Mouse (Mus musculus): ENCODE measurements around the gene Cd69. TPM values are rescaled to one million over a fixed set of nuclear protein-coding genes. Genes with fewer than 3 reads are reported as not detected.

Gene Cd69
- under 1 TPM in 1 of 2 experiments, not detected in 1; 0.34 TPM for total RNA-seq (2021)

DNA sequence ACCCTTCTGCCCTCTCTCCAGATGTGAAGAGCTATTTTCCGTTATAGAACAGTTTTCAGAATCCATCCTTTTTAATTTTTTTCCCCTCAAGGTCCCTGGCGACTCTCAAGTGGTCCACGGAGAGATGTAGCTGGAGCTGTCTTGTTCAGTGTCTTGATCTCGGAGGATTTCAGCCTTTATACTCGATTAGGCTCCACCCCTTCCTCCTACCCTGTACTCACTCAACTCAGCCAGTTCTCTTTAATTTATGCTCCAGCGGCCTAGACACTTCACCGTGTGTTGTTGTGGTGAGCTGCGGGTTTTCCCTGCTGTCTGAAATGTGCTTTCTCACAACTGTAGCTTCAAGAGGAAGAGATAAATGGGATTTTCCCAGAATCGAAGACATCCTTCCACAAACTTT, at the start of gene Cd69:
TSS of gene Cd69 (minus strand) at position 217 of the 400 bp plus-strand sequence.
- intact Hi-C loops (cut with DNase I) = no loop called here
- DNase-seq (ENCODE audit: low spot score) = no peak

- no peak for DNase-seq (ENCODE audit: low spot score)
- intact Hi-C loops (cut with DNase I) = no loop called here
Observed at GRCm38 (mm10) chr6:129319331-129319730, 44.1 kb upstream of the Cd69 start.

- DNase-seq (ENCODE audit: low spot score) = no peak
- intact Hi-C loops (cut with DNase I) = no loop called here
Observed at GRCm38 (mm10) chr6:129318395-129318794, 43.2 kb upstream of the Cd69 start.

GRCm38 (mm10) chr6:129316463-129316862, 41.2 kb upstream of the Cd69 start:
- no peak for DNase-seq (ENCODE audit: low spot score)
- intact Hi-C loops (cut with DNase I) = no loop called here

GRCm38 (mm10) chr6:129315698-129316097, 40.5 kb upstream of the Cd69 start:
- DNase-seq (ENCODE audit: low spot score) = no peak
- intact Hi-C loops (cut with DNase I) = no loop called here

DNA sequence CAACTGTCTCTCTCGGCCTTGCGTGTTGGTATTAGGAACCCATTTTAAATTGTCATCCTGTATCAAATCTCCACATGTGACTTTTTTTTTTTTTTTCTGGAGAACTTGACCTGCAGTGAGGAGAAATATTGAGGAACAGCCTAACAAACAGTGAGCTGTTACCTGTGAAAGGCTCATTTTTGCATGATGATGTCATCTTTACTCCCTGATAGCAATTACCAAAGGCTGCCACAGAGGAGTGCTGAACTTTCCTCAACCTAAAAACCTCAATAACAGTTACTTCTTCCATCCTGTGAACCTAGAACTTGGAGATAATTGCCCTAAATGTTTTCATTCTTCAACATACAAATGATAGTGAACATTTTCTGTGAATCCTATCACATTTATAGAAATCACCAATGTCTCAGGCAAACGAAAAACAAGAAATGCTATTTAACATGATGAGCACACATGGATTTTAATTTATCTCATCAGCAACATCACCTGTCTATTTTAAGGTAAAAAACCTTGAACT, 39.5 kb upstream of the Cd69 start:
- intact Hi-C loops (cut with DNase I) = no loop called here

GRCm38 (mm10) chr6:129312499-129312898, 37.3 kb upstream of the Cd69 start:
- no peak for DNase-seq (ENCODE audit: low spot score)
- intact Hi-C loops (cut with DNase I) = no loop called here

More for the DNA sequence above, 39.5 kb upstream of the Cd69 start:
- no peak for DNase-seq (ENCODE audit: low spot score)

DNA sequence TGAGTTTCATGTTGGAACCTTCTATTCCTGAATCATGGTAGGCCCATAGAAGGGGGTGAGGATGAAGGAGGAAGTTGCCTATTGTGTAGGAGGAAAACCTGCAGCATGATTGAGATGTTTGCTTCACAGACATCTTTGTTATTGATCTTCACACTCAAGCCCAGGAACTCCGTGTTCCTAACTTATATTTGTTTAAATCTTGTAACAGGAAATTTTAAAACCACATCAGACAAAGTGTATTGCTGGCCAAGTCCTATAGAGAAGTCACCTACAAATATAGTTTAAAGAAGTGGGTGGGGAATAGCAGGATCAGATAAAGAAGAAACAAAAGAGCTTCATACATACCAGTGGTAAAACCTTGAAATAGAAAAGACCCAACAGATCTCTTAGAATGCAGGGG, 28.9 kb upstream of the Cd69 start:
- intact Hi-C loops (cut with DNase I) = no loop called here

GRCm38 (mm10) chr6:129288708-129289107, 13.5 kb upstream of the Cd69 start:
- DNase-seq (ENCODE audit: low spot score) = no peak
- intact Hi-C loops (cut with DNase I) = no loop called here

More for the DNA sequence above, 28.9 kb upstream of the Cd69 start:
- no peak for DNase-seq (ENCODE audit: low spot score)

GRCm38 (mm10) chr6:129284384-129285104, 9.3 kb upstream of the Cd69 start:
- DNase-seq (ENCODE audit: low spot score) = no peak

DNA sequence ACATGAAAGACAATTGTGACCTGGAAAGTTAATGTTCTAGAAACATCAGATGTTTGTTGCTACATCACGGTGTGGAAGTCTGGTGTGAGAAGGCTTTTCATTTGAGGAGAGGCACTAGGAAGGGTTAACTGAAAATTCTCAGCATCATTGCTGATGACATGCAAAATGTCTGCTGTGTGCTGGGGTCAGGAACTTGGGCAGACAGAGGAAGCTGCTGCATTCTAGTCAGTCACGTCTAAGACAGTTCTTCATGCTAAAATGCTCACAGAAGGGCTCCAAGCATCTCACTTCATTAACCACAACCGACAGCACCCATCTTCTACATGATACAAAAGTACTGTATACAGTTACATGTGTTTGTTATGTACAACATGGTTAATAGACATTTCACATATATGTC, 8.0 kb upstream of the Cd69 start:
- no peak for DNase-seq (ENCODE audit: low spot score)
- intact Hi-C loops (cut with DNase I) = no loop called here

More at GRCm38 (mm10) chr6:129284384-129285104, 9.3 kb upstream of the Cd69 start:
- intact Hi-C loops (cut with DNase I) = no loop called here

DNA sequence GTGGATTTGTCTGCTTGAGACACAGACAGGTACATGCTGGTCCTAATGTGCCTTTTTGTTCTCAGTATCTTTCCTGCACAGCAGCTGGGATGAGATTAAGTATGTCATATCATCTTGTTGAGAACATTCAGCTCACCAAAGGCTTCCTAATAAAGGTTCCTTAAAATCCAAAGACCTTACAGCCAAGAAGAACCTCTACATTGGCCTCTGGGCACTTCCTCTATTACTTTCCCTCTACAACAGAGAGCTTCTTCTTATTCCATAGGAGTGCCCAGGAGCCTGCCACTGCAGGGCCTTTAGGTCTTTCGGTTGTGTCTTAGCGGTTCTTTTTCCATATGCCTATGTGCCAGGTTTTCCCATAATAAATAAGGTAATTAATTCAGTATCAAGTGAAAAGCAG, 1.2 kb upstream of the Cd69 start:
- DNase-seq (ENCODE audit: low spot score) = no peak
- intact Hi-C loops (cut with DNase I) = no loop called here

GRCm38 (mm10) chr6:129275624-129276203, 478 bp upstream of the Cd69 start:
- intact Hi-C loops (cut with DNase I) = no loop called here
- DNase-seq (ENCODE audit: low spot score) = no peak

DNA sequence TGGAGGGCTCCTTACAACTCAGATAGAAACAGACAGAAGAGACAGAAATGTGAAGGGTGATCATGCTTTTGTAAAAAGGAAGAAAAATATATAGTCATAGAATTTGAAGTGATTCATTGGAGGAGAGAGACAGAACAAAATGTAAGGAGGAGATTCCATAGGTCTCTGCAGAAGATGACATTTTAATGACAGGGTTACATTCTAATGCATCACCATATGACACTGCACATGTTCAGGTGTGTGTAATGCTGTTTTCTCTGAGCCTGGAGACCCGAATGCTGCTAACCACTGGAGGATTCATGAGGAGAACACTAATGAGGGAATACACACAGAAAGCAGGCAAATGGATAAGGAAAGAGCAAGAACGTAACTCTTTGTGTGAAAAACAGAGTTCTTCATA, 760 bp downstream of the Cd69 start:
- intact Hi-C loops (cut with DNase I) = no loop called here
- DNase-seq (ENCODE audit: low spot score) = no peak

DNA sequence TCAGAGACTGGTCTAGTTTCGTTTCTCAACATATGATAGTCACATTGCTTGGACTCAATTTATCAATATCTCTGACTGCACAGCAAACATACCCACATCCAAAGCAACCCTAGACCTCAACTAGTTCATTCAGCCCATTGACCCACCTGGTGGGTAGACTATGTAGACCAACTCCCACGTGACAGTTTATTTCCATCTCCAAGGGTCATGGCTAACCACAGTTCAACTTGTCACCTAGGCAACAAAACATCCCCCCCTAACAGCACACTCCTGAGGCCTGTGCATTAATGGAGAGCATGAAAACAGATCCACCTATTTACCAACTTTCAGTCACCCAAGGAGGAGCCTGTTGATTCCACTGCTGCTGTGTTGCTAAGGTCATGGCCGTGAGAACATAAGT, 1.6 kb downstream of the Cd69 start:
- intact Hi-C loops (cut with DNase I) = no loop called here
- DNase-seq (ENCODE audit: low spot score) = no peak

GRCm38 (mm10) chr6:129266438-129267022, 8.7 kb downstream of the Cd69 start:
- intact Hi-C loops (cut with DNase I) = no loop called here
- DNase-seq (ENCODE audit: low spot score) = no peak

- intact Hi-C loops (cut with DNase I) = no loop called here
- no peak for DNase-seq (ENCODE audit: low spot score)
Observed at GRCm38 (mm10) chr6:129265821-129266220, 9.4 kb downstream of the Cd69 start.

DNA sequence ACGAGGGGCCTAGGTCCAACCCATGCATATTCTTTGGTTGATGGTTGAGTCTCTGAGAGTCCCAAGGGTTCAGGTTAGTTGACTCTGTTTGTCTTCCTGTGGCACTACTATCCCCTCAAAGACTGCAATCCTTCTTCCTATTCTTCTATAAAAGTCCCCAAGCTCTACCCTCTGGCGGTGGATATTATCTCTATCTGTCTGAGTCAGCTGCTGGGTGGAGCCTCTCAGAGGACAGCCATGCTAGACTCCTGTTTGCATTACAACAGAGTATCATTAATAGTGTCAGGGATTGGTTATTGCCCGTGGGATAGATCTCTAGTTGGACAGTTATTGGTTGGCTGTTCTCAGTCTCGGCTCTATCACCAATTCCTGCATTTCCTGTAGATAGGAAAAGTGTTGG, 14.3 kb downstream of the Cd69 start:
- no peak for DNase-seq (ENCODE audit: low spot score)
- intact Hi-C loops (cut with DNase I) = no loop called here

DNA sequence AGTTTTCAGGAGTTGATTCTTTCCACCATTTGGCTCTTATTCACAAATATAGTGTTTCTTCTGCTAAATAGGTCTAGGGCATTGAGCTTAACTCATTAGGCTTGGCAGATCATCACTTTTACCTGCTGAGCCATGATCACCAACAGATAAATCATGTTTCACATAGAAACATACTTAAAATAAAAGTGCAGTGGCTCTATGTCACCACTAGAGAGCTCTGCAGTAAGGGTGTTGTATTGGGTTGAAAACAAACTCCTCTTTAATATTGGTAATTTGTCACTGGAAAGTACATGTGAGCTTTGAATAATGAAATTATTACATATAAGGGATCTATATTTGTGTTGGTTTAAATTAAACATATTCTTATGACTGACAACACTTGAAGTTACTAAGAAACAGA, 15.2 kb downstream of the Cd69 start:
- DNase-seq (ENCODE audit: low spot score) = no peak
- intact Hi-C loops (cut with DNase I) = no loop called here

DNA sequence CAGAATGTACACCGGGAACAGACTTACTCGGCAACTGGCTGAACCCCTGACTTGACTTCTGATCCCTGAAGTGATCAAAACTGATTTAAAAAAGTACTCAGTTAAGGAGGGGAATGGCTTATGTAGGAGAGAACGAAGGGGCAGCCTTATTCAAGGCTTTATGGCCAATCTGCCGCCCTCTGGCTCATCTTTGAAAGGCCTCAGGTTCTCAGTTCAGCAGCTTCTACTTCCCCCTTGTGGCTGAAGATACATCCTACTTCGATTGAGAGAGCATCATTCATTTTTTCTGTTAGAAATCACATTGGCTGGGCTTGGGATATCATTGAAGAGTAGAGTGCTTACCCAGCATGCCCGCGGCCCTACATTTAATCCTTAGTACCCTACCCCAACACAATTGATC, 19.2 kb downstream of the Cd69 start:
- DNase-seq (ENCODE audit: low spot score) = no peak
- intact Hi-C loops (cut with DNase I) = loop anchor here (5.0 kb wide), 2 partner anchors 111 to 224 kb away; no protein-coding TSS in a partner anchor

Data from heart, postnatal 25 days (tissue).